Mouse (Mus musculus): Measurements from ENCODE around the gene Gm813. TPM values are rescaled to one million over a fixed set of nuclear protein-coding genes. Genes with fewer than 3 reads are reported as not detected.

The Gm813 gene
- total RNA-seq, 1 experiment, result not detected

DNA sequence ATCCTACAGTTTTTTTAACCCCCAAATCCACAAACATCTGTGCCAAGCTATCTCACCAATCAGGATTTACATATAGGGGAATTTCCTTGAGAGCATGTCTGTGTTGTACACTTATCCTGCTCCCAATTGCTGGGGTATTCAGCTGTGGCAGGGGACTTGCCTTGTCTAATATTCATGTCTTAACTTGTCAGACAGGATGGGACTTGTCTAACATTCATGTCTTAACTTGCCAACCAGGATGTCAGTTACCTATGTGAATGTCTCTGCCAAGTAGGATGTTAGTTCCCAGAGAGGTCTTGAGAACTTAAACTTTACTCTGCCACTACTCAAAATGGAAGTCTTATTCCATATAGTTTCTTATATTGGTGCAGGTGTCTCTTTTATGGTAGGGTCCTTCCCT is 27.3 kb downstream of the Gm813 start:
- H3K4me1 ChIP-seq (ENCODE audit: control insufficient read depth in 2 of 2, insufficient read depth in 2 of 2, low read length in 2 of 2, poor library complexity in 1 of 2), result no peaks in the 10 kb centered on the region
- H3K36me3 ChIP-seq (ENCODE audit: control insufficient read depth, insufficient read depth, low read length, poor library complexity, severe bottlenecking), result no peaks in the 10 kb centered on the region
- in situ Hi-C loops (cut with MboI; ENCODE audit: low sequenced_read_pairs in 2 of 2, unreplicated experiment in 2 of 2), result no loop called here

DNA sequence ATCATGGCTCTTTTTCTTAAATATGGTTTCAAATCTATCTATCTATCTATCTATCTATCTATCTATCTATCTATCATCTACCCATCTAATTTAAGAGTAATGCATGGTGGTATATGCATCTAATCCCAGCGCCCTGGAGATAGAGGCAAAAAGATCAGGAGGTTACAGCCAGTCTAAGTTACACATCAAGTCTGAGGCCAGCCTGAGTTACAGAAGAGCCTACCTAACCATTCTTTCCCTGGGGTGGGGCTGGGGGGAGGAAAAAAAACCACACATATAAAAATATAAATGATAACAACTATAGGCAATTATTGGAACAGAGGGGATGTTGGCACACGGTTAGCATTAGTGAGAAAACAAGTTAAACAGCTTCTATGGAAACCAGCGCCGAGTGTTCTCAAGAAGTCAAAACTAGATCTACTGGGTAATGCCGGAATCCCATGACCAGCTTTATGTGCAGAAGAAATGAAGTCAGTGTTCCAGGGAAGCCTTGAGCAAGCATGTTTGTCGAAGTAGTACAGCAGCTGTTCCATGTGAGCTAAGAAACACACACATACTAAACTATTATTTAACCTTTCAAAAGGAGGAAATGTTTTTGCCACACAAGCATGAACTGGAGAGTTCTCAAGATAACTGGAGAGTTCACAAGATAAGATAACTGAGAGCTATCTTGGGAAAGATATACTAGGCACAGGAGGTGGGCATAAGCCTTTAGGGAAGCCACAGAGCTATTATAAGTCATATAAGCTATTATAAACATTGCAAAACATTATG is 42.6 kb downstream of the Gm813 start:
- Histone ChIP-seq H3K36me3 (ENCODE audit: control insufficient read depth, insufficient read depth, low read length, poor library complexity, severe bottlenecking) (no peaks in the 10 kb centered on the region), H3K4me3 (ENCODE audit: insufficient read depth in 1 of 2, low read depth in 1 of 2, low read length in 2 of 2, poor library complexity in 1 of 2, severe bottlenecking in 1 of 2) (no peak overlapping the region), H3K4me1 (ENCODE audit: control insufficient read depth in 2 of 2, insufficient read depth in 2 of 2, low read length in 2 of 2, poor library complexity in 1 of 2) (no peaks in the 10 kb centered on the region), H3K27ac (ENCODE audit: insufficient read depth, low read depth, low read length, poor library complexity, severe bottlenecking) (no peak overlapping the region), H3K9me3 (ENCODE audit: control insufficient read depth, insufficient read depth, low read depth, low read length) (no peaks in the 10 kb centered on the region), H3K9ac (ENCODE audit: insufficient read depth, low read depth, low read length, poor library complexity, severe bottlenecking) (no peak overlapping the region)
- no peak for TF ChIP-seq HCFC1 (IDR thresholded peaks at IDR 0.05; ENCODE audit: borderline replicate concordance, insufficient read depth, low read length)
- TF ChIP-seq ZNF384 (IDR thresholded peaks at IDR 0.05; ENCODE audit: low read depth, low read length), result no peak
- DNase-seq (ENCODE audit: low read depth, low spot score), result no peak
- in situ Hi-C loops (cut with MboI; ENCODE audit: low sequenced_read_pairs in 2 of 2, unreplicated experiment in 2 of 2), result no loop called here

More for the DNA sequence above, 27.3 kb downstream of the Gm813 start:
- no peak for DNase-seq (ENCODE audit: low read depth, low spot score)
- Histone ChIP-seq H3K9me3 (ENCODE audit: control insufficient read depth, insufficient read depth, low read depth, low read length) (no peaks in the 10 kb centered on the region), H3K27ac (ENCODE audit: insufficient read depth, low read depth, low read length, poor library complexity, severe bottlenecking) (no peak overlapping the region), H3K4me3 (ENCODE audit: insufficient read depth in 1 of 2, low read depth in 1 of 2, low read length in 2 of 2, poor library complexity in 1 of 2, severe bottlenecking in 1 of 2) (no peak overlapping the region), H3K9ac (ENCODE audit: insufficient read depth, low read depth, low read length, poor library complexity, severe bottlenecking) (no peak overlapping the region)
- no peak for TF ChIP-seq ZNF384 (IDR thresholded peaks at IDR 0.05; ENCODE audit: low read depth, low read length)
- no peak for TF ChIP-seq ZC3H11A (IDR thresholded peaks at IDR 0.05; ENCODE audit: borderline replicate concordance, low read depth, low read length)
- no peak for TF ChIP-seq MAFK (IDR thresholded peaks at IDR 0.05; ENCODE audit: insufficient read depth, low read depth, low read length)
- TF ChIP-seq HCFC1 (IDR thresholded peaks at IDR 0.05; ENCODE audit: borderline replicate concordance, insufficient read depth, low read length), result no peak
- TF ChIP-seq CHD2 (IDR thresholded peaks at IDR 0.05; ENCODE audit: low read depth, low read length), result no peak

DNA sequence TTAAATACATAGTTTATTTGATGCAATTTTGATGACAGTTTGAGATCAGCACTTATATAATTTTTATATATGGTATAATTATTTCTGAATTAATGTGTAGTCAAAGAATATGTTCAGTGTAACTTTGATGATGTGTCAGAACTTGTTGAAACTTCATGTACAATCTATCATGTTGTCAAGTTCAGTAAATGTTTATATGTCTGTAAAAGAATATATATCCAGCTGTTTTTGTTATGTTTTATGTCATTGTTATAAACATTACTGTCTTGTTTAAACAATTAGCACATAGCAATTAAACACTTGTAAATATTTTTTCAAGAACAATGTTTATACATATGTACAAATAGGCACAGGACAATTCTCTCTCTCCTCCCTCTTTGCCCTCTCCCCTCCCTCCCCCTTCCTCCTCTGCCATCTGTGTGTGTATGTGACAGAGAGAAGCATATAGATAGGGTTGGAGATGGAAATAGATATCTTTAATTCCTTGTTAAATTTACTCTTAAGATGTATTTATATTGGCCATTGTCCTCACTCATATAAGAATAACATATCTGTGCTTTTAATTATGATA is 46.0 kb downstream of the Gm813 start:
- Histone ChIP-seq H3K27ac (ENCODE audit: insufficient read depth, low read depth, low read length, poor library complexity, severe bottlenecking) (no peak overlapping the region), H3K9me3 (ENCODE audit: control insufficient read depth, insufficient read depth, low read depth, low read length) (no peaks in the 10 kb centered on the region), H3K4me3 (ENCODE audit: insufficient read depth in 1 of 2, low read depth in 1 of 2, low read length in 2 of 2, poor library complexity in 1 of 2, severe bottlenecking in 1 of 2) (no peak overlapping the region), H3K9ac (ENCODE audit: insufficient read depth, low read depth, low read length, poor library complexity, severe bottlenecking) (no peak overlapping the region), H3K36me3 (ENCODE audit: control insufficient read depth, insufficient read depth, low read length, poor library complexity, severe bottlenecking) (no peaks in the 10 kb centered on the region), H3K4me1 (ENCODE audit: control insufficient read depth in 2 of 2, insufficient read depth in 2 of 2, low read length in 2 of 2, poor library complexity in 1 of 2) (no peaks in the 10 kb centered on the region)
- DNase-seq (ENCODE audit: low read depth, low spot score), result no peak
- in situ Hi-C loops (cut with MboI; ENCODE audit: low sequenced_read_pairs in 2 of 2, unreplicated experiment in 2 of 2), result no loop called here
- TF ChIP-seq CHD2 (IDR thresholded peaks at IDR 0.05; ENCODE audit: low read depth, low read length) (no peak), ZC3H11A (IDR thresholded peaks at IDR 0.05; ENCODE audit: borderline replicate concordance, low read depth, low read length) (no peak), MAFK (IDR thresholded peaks at IDR 0.05; ENCODE audit: insufficient read depth, low read depth, low read length) (no peak), HCFC1 (IDR thresholded peaks at IDR 0.05; ENCODE audit: borderline replicate concordance, insufficient read depth, low read length) (no peak), ZNF384 (IDR thresholded peaks at IDR 0.05; ENCODE audit: low read depth, low read length) (no peak)

Other genes with a start within 250 kb of the Gm813 start
- 42.5 and 45.7 TPM in 2 replicates for gene Dcbld2, start 208.5 kb downstream of the Gm813 start, total RNA-seq (2012; rRNA removed)
- gene St3gal6, start 92.7 kb downstream of the Gm813 start, total RNA-seq (2012; rRNA removed), result 0.90 and 2.2 TPM in 2 replicates
- gene E330017A01Rik, start 21.8 kb upstream of the Gm813 start, total RNA-seq (2012; rRNA removed), result not detected in 2 replicates
- 16.8 and 17.8 TPM in 2 replicates for gene Cpox, start 53.3 kb upstream of the Gm813 start, total RNA-seq (2012; rRNA removed)
- not detected in 2 replicates for gene Gpr15, start 102.1 kb upstream of the Gm813 start, total RNA-seq (2012; rRNA removed)
- 30.0 and 32.4 TPM in 2 replicates for gene Cldnd1, start 110.9 kb upstream of the Gm813 start, total RNA-seq (2012; rRNA removed)
- gene Olfr172, start 146.2 kb upstream of the Gm813 start, total RNA-seq (2012; rRNA removed), result not detected in 2 replicates
- gene Olfr173, start 183.3 kb upstream of the Gm813 start, total RNA-seq (2012; rRNA removed), result not detected in 2 replicates
- gene Olfr175-ps1, start 209.8 kb upstream of the Gm813 start, total RNA-seq (2012; rRNA removed), result not detected in 2 replicates